Mouse (Mus musculus): ENCODE results near the gene Ltf.

- TF ChIP-seq POLR2A (IDR thresholded peaks at IDR 0.05; ENCODE audit: borderline replicate concordance, low read depth, low read length) = no peak
- TF ChIP-seq CTCF (IDR thresholded peaks at IDR 0.05; ENCODE audit: low read depth, low read length) = no peak
Measured at GRCm38 (mm10) chr9:111015658-111016057, 3.4 kb upstream of the Ltf start.
